Mouse (Mus musculus) urinary bladder, postnatal 14 days (tissue): ENCODE data around the gene Arhgap33.
A peak's percentile ranks its signal among the peaks of the same experiment; 100 is the strongest.
"Not testable (repeated sequence)": the region's sequence is repeated elsewhere in the genome, so short reads cannot be mapped to it uniquely, and the experiment has no call there.

Experiments used
- DNase-seq: peaks from one replicate; pipeline ENCODE4 v3.0.0; 2021; ENCODE audit warnings: low spot score

Arhgap33 gene

GRCm38 (mm10) chr7:30553021-30553589 is 18.2 kb upstream of the Arhgap33 start:
- peak; percentile 46 for DNase-seq

- peak; percentile 98 for DNase-seq
These were observed 17.5 kb upstream of the Arhgap33 start, which contains the start of the genes Hspb6 and Proser3 for GRCm38 (mm10) chr7:30552102-30553020. Gene Hspb6 (plus strand): TSS chr7:30552178. Gene Proser3 (minus strand): TSS chr7:30552299.

DNA sequence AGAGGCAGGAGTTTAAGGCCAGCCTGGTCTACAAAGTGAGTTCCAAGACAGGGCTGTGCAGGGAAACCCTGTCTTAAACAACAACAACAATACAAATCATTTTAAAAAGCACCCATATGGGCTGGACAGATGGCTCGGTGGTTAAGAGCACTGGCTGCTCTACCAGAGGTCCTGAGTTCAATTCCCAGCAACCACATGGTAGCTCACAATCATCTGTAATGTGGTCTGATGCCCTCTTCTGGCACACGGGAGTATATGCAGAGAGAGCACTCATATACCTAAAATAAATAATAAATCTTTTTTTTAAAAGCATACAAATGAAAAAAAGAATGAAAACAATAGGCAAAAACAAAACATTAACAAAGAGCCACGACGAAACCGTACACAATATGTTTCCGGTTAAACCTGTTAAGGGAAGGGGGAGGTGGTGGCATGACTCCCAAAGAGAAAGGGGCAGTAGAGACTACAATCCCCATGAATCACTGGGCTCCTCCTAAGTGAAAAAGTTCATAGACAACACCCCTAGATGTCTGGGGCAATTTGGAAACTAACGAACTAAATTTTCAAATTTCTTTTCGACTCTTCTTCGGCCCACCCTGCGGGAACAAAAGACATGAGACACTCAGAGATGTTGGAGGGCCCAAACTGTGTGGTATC is 16.7 kb upstream of the Arhgap33 start:
- peak; percentile 57 for DNase-seq

- no peak for DNase-seq
These were observed 15.7 kb upstream of the Arhgap33 start for GRCm38 (mm10) chr7:30550603-30551002.

DNA sequence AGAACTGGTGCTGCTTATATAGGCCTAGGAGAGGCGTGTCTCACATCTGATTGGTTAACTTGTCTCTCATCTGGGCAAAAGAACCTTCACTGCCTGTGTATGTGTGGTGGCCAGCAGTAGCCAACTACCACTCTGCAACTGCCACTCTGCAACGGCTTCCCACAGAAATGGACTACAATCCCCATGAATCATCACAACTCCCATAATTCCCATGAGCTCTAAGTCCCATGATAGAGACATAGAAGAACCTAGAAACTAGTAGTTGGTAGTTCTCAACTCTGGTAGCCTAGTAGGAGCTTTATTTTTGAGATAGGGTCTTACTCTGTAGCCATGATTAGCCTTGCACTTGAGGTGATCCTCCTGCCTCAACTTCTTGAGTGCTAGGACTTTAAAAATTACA is 15.0 kb upstream of the Arhgap33 start:
- no peak for DNase-seq

DNA sequence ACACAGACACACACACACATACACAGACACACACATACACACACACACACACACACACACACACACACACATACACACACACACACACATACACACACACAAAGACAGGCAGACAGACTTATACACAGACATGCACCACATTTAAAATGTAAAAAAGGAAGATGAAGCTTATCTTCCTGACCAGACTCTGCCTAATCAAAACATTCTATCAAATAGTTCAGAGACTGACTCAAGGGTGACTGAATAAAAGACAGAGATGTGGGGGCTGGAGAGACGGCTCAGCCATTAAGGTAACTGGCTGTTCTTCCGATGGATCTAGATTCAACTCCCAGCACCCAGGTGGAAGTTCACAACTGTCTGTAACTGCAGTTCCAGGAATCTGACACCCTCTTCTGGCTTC is 9.5 kb upstream of the Arhgap33 start:
- DNase-seq: no peak

DNA sequence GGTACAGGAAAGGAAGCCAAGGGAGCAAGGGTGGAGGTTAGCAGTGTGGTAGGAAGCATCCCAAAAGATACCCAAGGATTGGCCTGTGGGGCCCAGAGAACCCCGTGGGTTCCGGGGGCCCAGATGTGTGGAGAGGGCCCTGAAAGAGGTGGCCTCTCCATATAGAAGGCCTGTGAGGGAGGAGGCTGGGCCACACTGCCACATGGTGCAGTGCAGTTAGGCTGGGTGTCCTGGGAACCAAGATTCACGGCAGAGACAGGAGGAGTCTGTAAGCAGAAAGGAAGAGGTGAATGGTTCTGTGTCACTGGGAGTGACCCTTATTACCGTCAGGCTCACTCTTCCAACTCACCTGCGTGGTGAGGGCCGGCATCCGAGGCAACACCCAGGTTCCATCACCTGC is 5.7 kb upstream of the Arhgap33 start:
- no peak for DNase-seq

DNA sequence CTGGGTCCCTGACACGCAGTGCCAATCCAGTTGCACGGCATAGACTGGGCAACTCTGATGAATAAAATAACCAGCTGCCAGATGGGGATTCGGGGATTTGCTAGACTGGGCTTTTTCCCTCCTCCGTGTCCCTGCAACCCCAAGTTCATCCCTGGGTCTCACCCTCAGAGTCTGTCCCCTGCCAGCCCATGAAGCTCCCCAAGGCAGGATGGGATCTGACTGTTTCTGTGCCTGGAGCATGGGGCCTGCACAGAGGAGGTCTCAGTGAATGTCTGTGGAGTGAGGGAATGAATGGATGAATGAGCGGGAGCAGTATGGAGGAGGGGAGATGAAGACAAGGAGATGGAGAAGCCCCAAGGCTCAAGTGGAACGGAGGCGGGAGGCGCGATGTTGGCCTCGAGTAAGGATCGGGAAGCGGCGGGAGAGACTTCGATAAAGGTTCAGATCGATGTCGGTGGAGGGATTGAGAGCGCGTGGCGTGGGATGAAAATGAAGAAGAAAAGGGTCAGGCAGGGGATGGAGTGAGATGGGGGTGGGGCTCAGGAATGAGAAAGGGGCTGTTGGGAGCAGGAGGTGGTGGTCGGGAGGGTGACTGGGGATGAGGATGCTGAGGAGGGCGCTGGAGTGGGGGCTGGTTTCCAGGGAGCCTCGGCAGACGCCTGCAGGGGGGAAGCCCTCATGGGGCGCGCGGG is 773 bp downstream of the Arhgap33 start:
- no peak for DNase-seq

GRCm38 (mm10) chr7:30532931-30533330 is 1.9 kb downstream of the Arhgap33 start:
- no peak for DNase-seq

DNA sequence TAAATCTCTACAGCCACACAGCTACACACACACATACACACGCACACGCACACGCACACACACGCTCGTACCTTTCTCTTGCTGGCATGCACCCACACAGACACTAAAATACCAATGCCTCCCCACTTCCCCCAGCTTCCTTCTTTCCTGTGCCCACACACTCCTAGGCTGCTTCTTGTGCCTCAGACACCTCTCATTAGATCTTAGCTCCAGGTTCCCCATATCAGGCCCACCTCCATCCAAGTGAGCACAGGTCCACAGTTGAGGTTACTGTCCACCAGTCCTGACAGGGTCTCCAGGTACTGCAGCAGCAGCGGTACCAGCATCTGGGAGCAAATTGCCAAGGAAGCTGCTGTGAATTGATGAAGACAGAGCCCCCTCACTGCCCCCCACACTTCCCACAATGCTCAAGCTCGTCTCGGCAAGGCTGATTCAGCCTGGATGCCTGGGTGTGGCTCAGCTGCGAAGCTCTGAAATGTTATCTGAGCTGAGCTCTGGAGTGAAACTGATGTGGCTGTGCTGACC is 3.5 kb downstream of the Arhgap33 start:
- no peak for DNase-seq

DNA sequence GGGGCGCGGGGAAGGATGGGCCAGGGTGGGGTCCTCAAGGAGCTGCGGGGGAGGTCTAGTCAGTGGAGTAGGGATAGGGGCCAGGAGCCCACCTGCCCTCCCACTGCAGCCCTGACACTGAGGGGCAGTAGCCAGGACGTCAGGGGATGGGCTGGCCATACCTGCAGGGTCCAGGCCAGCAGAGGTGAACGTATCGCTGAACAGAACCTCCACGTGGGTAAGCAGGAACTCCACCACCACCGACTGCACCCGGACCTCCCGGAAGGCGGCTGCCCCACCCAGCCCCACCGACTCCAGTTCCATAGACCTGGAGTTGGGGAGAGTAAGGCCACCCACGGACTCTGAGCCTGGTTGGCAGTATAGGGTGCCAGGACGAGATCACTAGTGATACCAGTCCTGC is 7.9 kb downstream of the Arhgap33 start:
- no peak for DNase-seq

DNA sequence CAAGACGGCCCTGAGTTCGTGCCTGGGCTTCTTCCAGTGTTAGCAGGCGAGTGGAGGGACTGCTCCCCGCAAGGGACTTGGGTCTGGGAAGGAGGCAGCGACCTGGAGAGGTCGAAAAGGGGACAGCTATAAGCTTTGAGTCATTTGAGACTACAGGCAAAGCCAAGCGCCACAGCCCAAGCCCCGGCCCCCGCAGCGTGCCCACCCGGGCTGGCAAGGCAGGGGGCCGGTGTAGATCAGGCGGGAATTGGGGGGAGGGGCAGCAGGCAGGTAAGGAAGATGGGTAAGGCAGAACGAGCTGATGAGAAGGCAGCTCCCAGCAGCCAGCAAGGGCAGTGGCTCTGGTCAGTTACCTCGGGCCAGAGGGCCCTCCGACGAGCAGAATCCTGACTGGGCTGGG is 8.5 kb downstream of the Arhgap33 start:
- DNase-seq: no peak

- DNase-seq: no peak
These were observed 8.9 kb downstream of the Arhgap33 start for GRCm38 (mm10) chr7:30525954-30526353.

DNA sequence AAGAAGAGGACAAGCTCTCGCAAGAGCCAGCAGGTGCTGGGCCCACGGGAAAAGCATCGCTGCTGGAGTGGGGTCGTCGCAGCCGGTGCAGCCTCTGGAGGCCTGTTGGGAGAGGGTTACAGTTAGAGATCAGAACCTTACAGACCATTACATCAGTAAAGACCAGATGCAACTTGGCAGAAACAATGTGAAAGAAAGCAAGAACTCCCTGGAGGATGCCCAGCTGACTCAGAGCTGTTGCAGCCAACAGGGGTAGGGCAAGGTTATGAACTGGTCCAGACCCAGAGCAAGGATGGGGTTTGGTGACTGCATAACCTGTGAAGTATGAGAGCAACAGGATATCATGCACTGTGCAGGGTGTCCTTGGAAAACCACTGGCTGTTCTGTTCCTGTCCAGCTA is 10.4 kb downstream of the Arhgap33 start:
- DNase-seq: no peak

DNA sequence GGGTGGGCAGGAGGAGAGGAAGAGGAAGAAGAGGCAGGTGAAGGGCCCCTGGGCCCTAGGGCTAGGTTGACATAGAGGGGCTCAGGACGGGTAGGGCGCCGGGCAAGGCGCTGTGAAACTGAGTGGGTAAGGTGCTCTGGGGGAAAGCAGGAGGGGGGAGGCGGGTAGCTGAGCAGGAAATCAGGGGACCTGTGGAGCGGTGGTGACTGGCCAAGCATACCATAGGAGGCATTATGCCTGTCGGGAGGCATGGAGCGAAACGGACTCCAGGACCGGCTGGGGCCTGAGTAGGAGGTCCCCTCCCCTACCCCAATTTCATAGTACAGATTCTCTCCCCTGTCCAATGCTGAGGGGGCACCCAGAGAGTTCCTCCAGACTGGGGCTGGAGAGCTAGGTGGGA is 12.0 kb downstream of the Arhgap33 start:
- DNase-seq: no peak

DNA sequence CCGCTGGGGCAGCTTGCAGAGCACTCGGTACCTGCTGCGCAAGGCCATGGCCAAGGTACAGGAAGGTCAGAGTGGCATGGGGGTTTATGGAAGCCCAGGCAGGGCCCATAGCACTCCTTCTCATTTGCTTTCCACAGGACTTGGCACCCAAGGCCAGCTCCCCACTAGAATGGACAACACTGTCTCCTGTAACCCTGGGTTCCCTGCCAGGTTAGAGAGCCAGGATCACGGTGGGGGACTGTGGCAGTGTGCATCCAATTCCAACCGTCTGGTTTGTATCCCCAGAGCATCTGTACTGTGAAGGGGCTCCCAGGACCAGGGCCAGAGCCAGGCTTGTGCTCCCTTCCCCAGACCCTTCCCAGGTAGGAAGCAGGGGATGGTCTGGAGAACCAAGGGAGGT is 14.0 kb downstream of the Arhgap33 start:
- no peak for DNase-seq

GRCm38 (mm10) chr7:30520396-30520795 is 14.5 kb downstream of the Arhgap33 start:
- no peak for DNase-seq

DNA sequence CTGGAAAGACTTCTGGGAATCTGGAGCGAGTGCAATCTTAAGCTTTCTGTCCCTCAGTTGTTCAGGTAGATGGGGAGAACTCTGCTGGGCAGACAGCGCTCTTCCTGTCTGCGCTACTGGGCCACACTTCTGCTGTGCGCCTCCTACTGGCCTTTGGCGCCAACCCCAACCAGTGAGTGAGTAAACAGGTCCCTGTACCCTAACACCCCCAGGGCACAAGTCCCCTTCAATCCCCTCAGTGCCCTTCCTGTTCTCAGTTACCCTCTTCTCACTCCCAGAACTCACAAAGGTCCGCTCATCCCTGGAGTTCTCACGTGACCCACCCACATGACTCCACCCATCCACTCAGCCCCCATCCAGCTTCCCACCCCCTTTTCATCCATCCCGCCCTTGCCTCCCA is 16.5 kb downstream of the Arhgap33 start:
- no peak for DNase-seq

DNA sequence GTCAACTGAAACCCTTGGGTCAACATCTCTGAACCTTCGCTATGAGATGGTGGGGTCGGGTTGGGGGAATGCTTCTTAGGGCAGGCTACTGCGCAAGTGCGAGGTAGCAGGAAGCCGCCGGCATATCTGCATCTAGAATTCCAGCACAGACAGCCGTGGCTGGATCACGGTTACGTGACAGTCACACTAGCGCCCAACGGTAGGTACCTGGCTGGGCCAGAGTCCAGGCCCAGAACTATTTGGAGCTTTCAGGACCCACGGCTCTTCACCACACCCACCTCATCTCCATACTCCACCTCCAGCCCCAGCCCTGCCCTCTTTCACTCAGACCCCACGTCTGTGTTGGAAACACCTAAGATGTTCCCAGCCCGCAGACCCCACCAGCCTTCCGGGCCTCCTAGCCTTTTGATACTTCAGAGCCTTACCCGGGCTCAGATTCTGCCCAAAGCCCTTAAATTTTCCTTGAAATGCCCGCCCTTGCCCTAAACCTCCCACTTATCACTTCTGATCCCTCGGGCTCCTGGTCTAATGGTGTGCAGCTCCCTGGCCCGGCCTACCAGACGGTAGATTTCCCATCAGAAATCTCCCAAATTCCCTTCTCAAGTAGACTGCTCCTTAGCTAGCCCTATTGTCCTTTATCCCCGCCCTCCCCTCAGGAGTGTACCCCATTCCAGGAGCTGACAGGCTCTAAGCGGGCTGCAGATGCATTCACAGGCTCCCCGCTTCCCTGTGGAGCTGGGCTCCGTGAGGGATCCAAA is 19.7 kb downstream of the Arhgap33 start:
- no peak for DNase-seq

DNA sequence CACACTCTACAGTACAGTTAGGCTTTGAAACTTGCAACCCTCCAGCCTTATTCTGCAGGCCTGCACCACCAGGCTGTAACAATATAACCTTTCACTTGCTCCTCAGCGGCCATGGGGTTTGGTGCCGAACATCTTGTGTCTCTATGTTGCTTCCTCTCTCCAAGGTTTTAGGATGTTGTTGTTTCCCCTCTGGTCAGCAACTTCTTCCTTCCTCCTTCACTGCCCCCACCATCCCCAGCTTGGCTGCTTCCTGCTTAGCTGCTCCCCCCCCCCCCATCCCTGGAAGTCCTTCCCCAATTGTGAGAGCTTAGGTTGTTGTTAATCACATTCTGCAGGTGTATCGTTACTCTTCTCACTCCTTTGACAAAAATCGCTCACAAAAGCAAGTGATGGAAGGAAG is 26.8 kb downstream of the Arhgap33 start:
- no peak for DNase-seq

DNA sequence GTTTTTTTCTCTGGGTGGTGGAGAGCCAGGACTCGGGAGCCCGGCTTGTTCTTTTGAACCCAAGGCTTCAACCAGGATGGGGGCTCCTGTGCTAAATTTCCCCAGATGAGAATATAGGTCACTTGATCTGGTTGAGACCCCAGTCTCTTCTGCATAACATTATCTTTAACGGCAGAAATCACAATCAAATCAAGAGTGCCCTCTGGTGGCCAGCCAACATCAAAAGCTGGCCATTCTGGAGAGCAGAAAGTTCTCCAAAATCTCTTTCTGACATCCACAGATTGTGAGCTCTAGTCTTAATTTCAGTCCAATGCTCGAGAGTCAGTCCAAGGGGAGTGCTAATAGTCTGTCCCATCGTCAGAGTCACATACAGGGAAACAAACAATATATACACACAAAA is 33.7 kb downstream of the Arhgap33 start:
- not testable (repeated sequence) for DNase-seq
